Mouse (Mus musculus): ENCODE results near the gene Pcsk7.

The Pcsk7 gene

DNA sequence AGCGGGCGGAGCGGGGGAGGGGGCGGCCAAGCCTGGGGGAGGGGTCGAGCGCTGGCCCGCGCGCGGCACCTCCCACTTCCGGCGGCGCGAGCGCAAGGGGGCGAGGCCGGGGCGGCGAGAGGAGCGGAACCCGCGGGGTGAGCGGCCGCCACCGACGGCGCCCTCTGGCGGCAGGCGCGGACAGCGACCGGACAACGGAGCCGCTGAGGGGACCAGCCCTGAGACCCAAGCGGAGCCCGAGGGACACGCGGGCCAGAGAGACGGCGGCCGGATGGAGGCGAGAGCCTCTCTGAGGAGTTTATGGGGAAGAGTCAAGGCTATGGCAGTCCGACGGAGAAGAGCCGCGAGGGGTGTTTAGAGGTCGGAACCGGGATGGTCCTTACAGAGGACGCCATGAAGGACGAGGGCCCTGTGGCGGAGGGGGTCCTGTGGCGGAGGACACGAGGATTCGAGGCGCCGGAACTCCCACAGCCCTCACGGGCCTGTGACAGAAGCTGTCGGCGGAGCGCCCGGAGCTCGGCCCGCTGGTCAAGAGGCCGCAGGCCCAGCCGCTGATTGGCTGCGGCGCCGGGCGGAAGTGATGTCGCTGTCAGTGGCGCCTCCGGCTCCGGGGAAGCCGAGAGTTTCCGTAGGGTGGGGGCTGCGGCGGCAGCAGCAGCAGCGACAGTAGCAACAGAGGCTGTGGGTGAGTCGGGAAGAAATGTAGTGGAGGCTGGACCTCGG is at the start of gene Pcsk7, which contains the start of gene Rnf214:
TSS of gene Pcsk7 (plus strand) at position 143 of the 723 bp plus-strand sequence.
TSS of gene Rnf214 (minus strand) at position 557 of the 723 bp plus-strand sequence.
- DNase-seq (ENCODE audit: low spot score): peak; percentile 90

GRCm38 (mm10) chr9:45859364-45859763 is 46.9 kb upstream of the Pcsk7 start:
- no peak for DNase-seq (ENCODE audit: low spot score)

- DNase-seq (ENCODE audit: low spot score): no peak
These were observed 44.5 kb upstream of the Pcsk7 start for GRCm38 (mm10) chr9:45861813-45862212.

GRCm38 (mm10) chr9:45869181-45869580 is 37.1 kb upstream of the Pcsk7 start:
- no peak for DNase-seq (ENCODE audit: low spot score)

DNA sequence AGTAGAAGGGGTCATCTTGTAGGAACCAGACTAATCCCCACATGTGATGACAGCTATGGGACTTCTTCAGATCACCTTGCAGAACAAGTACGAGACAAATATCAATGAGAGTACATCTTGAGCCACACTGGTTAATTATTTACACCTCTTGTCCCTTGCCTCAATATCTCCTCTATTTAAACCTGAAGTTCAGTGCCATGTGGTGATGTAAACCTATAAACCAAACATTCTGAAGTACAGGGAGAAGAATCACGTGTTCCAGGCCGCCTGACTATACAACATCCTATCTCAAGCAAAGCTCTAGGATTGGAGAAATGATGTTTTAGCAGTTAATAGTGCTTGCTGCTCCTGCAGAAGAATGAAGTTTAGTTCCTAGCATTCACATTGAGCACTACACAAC is 36.0 kb upstream of the Pcsk7 start:
- no peak for DNase-seq (ENCODE audit: low spot score)

- DNase-seq (ENCODE audit: low spot score): no peak
These were observed 28.4 kb upstream of the Pcsk7 start for GRCm38 (mm10) chr9:45877928-45878327.

DNA sequence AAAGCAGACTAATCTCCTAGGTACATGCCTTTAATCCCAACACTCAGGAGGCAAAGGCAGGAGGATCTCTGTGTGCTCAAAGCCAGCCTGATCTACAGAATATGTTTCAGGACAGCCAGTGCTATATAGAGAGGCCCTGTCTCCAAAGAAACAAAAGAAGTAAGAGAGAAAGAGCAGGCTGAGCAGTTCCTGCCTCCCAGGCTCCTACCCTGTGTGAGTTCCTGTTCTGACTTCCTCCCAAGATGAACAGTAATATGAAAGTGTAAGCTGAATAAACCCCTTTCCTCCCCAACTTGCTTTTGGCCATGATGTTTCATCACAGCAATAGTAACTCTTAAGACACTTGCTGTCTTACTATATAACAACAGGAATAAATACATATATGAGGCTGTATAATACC is 12.6 kb upstream of the Pcsk7 start:
- DNase-seq (ENCODE audit: low spot score): no peak

DNA sequence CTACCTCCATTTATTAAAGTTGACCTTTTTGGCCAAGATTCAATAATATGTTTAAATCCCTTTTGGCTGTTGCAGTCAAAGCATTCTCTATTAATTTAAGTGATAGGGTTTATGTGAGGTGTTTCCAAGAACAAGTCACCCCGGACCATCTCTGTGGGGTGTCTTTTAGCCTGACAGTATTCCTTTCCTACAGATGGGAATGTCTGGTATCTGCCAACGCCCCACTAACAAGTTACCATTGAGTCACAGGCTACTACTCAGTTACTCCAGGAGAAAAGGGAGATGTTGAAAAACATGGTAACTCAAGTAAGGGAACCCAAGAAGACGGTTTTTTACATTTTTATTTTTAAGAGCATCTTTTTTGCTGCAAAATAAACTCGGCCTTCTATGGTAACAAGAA is 1.1 kb upstream of the Pcsk7 start:
- DNase-seq (ENCODE audit: low spot score): no peak

DNA sequence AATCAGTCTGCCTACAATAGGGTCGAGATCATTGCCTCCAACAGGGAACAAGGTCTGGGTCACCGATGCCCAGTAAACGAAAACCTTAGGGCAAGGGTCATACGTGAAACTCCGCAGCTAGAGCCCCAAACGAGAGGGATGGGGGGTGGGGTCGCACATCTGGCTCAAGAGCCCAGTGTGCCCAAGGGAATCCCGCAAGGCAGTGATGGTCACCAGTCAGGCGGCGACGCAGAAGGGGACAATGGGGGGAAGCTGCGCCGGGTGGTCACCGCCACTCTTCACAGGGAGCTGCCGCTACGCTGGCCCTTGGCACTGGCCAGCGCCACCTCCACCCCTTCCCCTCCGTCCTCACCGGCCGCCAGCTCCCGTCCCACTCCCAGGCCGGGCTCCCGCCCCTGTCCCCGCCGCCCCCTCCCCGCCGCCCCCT is 473 bp upstream of the Pcsk7 start:
- DNase-seq (ENCODE audit: low spot score): peak; percentile 22

DNA sequence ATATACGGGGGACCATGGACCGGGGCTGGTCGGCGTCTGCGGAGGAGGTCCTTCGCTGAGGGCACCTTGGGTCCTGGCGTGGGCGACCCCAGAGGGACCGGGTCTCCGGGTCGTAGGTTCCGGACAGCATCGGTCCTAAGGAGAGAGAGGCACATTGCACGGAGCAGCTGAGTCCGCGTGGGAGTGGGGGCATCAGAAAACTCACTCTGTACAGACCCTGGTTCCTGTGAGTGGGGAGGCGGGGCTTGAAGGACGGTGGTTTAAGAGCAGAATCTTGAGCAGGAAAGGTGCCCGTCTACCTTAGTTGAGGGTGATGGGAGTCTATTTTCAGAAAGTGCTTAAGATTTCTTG is 756 bp downstream of the Pcsk7 start:
- no peak for DNase-seq (ENCODE audit: low spot score)

DNA sequence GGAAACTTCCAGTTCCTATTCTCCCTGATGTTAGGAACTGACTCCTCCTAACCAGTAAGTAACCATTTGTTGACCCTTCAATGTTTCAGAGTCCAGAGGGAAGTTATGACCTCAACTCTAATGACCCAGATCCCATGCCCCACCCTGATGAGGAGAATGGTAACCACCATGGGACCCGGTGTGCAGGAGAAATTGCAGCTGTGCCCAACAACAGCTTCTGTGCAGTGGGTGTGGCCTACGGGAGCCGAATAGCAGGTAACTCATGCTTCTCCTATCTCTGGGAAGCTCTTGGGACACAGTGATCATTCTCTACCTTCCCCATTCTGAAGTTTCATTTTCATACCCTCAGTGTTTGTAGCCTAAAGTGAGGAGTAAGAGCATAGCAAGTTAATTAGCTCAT is 4.7 kb downstream of the Pcsk7 start:
- DNase-seq (ENCODE audit: low spot score): no peak

DNA sequence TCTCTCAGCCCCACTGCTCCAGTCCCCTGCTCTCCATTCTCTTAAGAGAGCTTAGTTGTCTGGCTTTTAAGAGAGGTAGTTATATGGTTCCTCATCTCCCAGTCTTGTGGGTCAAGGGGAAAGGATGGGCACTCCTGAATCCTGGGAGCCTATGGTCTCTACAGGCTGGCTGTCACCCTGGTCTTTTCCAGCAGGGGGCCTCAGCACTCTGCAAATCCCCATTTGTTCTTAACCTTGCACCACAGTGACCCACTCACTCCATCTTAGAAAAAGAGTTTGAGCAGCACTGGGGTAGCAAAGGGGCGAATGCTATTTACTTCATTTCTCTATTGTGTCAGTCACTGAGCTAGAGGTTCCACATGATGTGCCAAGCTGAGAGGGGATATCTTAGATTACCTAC is 5.4 kb downstream of the Pcsk7 start:
- peak; percentile 29 for DNase-seq (ENCODE audit: low spot score)

GRCm38 (mm10) chr9:45915659-45916058 is 9.4 kb downstream of the Pcsk7 start:
- DNase-seq (ENCODE audit: low spot score): no peak

- DNase-seq (ENCODE audit: low spot score): peak; percentile 53
These were observed 11.0 kb downstream of the Pcsk7 start for GRCm38 (mm10) chr9:45917041-45917934.

GRCm38 (mm10) chr9:45919895-45920294 is 13.6 kb downstream of the Pcsk7 start:
- no peak for DNase-seq (ENCODE audit: low spot score)

- no peak for DNase-seq (ENCODE audit: low spot score)
These were observed 23.0 kb downstream of the Pcsk7 start for GRCm38 (mm10) chr9:45929285-45929684.

GRCm38 (mm10) chr9:45931958-45932357 is 25.7 kb downstream of the Pcsk7 start:
- no peak for DNase-seq (ENCODE audit: low spot score)

- peak; percentile 45 for DNase-seq (ENCODE audit: low spot score)
These were observed 26.5 kb downstream of the Pcsk7 start for GRCm38 (mm10) chr9:45932571-45933415.

DNA sequence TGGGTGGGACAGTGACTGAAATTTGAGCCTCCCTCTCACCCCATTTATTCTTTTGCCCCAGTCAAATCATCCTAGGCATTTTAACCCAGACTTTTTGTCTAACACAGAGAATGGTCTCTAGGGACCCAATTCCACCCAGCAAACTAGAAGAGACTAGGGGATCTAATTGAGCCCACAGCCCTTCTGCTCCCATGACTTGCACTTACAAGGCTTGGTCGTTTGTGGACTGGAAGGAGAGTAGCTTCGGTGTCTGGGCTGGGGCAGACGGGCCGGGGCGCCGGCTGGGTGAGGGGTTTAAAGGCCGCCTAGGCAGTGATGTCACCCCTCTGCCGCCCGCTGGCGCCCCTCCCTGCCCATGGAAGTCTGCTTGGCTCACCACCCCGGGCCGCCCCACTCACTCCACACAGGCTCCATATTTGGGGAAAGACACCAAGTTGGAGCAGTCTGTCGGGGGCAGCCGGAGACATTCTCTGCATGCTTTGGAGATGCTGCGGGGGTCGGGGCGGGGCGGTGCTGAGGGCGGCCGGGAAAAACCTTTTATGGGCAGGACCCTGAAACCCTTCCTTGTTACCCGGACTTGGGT is 29.4 kb downstream of the Pcsk7 start, which contains the start of gene Tagln:
TSS of gene Tagln (minus strand) at position 431 of the 583 bp plus-strand sequence.
- DNase-seq (ENCODE audit: low spot score): no peak

DNA sequence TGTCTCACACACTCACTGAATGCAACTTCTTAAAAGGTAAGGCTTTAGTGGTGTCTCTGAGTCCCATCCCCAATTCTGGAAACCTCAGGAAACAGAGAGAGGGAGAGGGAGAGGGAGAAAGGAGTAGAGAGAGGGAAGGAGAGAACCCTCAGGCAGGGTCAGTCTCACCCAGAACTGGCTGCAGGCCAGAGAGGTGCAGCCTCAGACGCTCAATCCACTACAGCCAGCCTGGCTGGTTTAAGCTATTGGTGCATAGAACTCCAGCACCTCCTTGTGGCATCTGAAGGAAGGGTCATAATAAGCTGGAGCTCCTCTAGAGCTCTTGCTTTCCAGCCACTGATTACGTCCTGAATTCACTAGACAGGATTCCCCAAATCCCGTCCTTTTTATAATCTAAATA is 30.6 kb downstream of the Pcsk7 start:
- peak; percentile 57 for DNase-seq (ENCODE audit: low spot score)

- no peak for DNase-seq (ENCODE audit: low spot score)
These were observed 31.8 kb downstream of the Pcsk7 start for GRCm38 (mm10) chr9:45938088-45938487.

All from layer of hippocampus, adult 11-12 months (tissue).